Mouse (Mus musculus): ENCODE measurements at regions not wholly inside any gene's neighbourhood (a gene's known extent, or its start where the extent isn't known, plus 50 kb on each side); places are given as distances from the start of the nearest gene placed in this dataset.

DNA sequence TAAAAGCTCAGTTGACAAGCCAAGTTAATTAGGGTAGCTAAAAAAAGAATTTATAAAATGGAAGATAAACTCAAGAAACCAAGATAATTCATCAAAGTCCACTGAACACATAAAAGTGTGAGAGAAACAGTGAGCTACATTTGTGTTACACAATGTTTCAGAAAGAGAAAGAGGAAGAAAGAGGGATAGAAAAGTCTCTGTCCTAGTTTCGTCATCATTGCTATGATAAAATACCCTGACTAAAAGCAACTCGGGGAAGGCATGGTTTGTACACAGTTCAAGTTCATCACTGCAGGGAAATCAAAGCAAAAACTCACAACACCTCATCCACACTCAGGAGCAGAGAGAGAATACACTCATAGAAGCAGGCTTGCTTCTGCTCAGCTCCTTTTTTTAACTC, 548.9 kb downstream of the Utrn start:
- H3K27me3 ChIP-seq (replicated peaks) = no peaks in the 10 kb centered on the region
- H3K4me1 ChIP-seq (ENCODE audit: control insufficient read depth in 1 of 2, insufficient read depth in 2 of 2) = no peaks in the 10 kb centered on the region
- H3K36me3 ChIP-seq (replicated peaks in 1 of 2; ENCODE audit: control insufficient read depth in 1 of 2, insufficient read depth in 1 of 2, low read length in 1 of 2) = no peaks in the 10 kb centered on the region
- no peaks in the 10 kb centered on the region for H3K79me2 ChIP-seq (replicated peaks; ENCODE audit: control insufficient read depth, extremely low read depth, insufficient read depth, poor library complexity, severe bottlenecking)
- DNase-seq (ENCODE audit: extremely low read depth) = no peak
- no peak overlapping the region for H3K27ac ChIP-seq (ENCODE audit: insufficient read depth, low read depth)
- in situ Hi-C loops (cut with MboI; ENCODE audit: low pct_ligation_motif_present, low pct_unique_long_range_greater_than_20kb, low sequenced_read_pairs) (no loop called here), dilution Hi-C loops (cut with MboI; ENCODE audit: extremely low pct_ligation_motif_present, extremely low pct_unique_long_range_greater_than_20kb, low sequenced_read_pairs) (no loop called here)
- H3K9me3 ChIP-seq (replicated peaks; ENCODE audit: low read length) = no peaks in the 10 kb centered on the region
- H3K9ac ChIP-seq (ENCODE audit: insufficient read depth, low read depth) = no peak overlapping the region
- H3K4me3 ChIP-seq (replicated peaks in 1 of 3; ENCODE audit: low read depth in 2 of 3, low read length in 2 of 3, poor library complexity in 1 of 3) = no peak overlapping the region
- no peak overlapping the region for H3K4me2 ChIP-seq (ENCODE audit: insufficient read depth, low read depth, poor library complexity, severe bottlenecking)
- no peak for TF ChIP-seq RAD21 (IDR thresholded peaks at IDR 0.05; ENCODE audit: low read depth, low read length)
- TF ChIP-seq MEF2A (IDR thresholded peaks at IDR 0.05; ENCODE audit: borderline replicate concordance, low read depth, low read length) = no peak
- TF ChIP-seq KAT2A (IDR thresholded peaks at IDR 0.05; ENCODE audit: insufficient replicate concordance, low read length) = no peak
- TF ChIP-seq GABPA (IDR thresholded peaks at IDR 0.05; ENCODE audit: insufficient replicate concordance, low read depth, low read length) = no peak
- no peak for TF ChIP-seq ZMIZ1 (IDR thresholded peaks at IDR 0.05; ENCODE audit: low read depth, low read length)

All from CH12.LX (cell line).